In genomic region chr4:148082257-148083044, GRCm38 (mm10) we compare ENCODE assay signal across 9 mouse cellular contexts. TPM values are rescaled to one million over a fixed set of nuclear protein-coding genes. Genes with fewer than 3 reads are reported as not detected.
DNase-seq lines count a peak whose midpoint lies in the region; TF ChIP-seq lines count a peak whose summit lies in the region.
"Had no signal": no experiment of that assay in that cellular context is flagged by ENCODE, and none has a peak within 500 bp of the region (broad histone marks: within the 10 kb centered on the region; RNA-seq: fewer than 3 reads in every experiment).

No protein-coding gene starts in this region.

- in situ Hi-C loops in ES-E14 (cut with MboI; ENCODE audit: low sequenced_read_pairs in 2 of 2, unreplicated experiment in 2 of 2), result no loop called here

- no peaks in the 10 kb centered on the region for H3K27me3 ChIP-seq in megakaryocyte, embryonic 14.5 days (replicated peaks)
- H3K27me3 ChIP-seq: lung, embryonic 15.5 days had no signal

- H3K4me1 ChIP-seq in ES-E14 (ENCODE audit: control insufficient read depth in 2 of 2, insufficient read depth in 2 of 2, low read length in 2 of 2, poor library complexity in 1 of 2), result peaks cover 6 to 14% of the 10 kb centered on the region in 2 experiments; a peak in 2 of 4 replicates
- H3K4me1 ChIP-seq in megakaryocyte, embryonic 14.5 days, result peaks cover 88% of the 10 kb centered on the region

- H3K9me3 ChIP-seq in ES-E14 (ENCODE audit: control insufficient read depth, insufficient read depth, low read depth, low read length), result no peaks in the 10 kb centered on the region
- no peaks in the 10 kb centered on the region for H3K9me3 ChIP-seq in megakaryocyte, embryonic 14.5 days
- H3K9me3 ChIP-seq: lung, embryonic 15.5 days had no signal

- H3K9ac ChIP-seq in ES-E14 (ENCODE audit: insufficient read depth, low read depth, low read length, poor library complexity, severe bottlenecking), result peak overlapping the region; percentile 59; the same call in 1 of the 2 replicates
- H3K9ac ChIP-seq: lung, embryonic 15.5 days had no signal

- H3K4me3 ChIP-seq in ES-E14 (ENCODE audit: insufficient read depth in 1 of 2, low read depth in 1 of 2, low read length in 2 of 2, poor library complexity in 1 of 2, severe bottlenecking in 1 of 2), result peak overlapping the region; percentile 45
- peak overlapping the region; percentile 87 for H3K4me3 ChIP-seq in megakaryocyte, embryonic 14.5 days (replicated peaks)
- H3K4me3 ChIP-seq: lung, embryonic 15.5 days had no signal

- peaks cover 30% of the 10 kb centered on the region for H3K36me3 ChIP-seq in ES-E14 (ENCODE audit: control insufficient read depth, insufficient read depth, low read length, poor library complexity, severe bottlenecking)
- peaks cover 73% of the 10 kb centered on the region for H3K36me3 ChIP-seq in megakaryocyte, embryonic 14.5 days (replicated peaks; ENCODE audit: low read length)
- H3K36me3 ChIP-seq: lung, embryonic 15.5 days had no signal

- DNase-seq in layer of hippocampus, adult 11-12 months (ENCODE audit: low spot score), result peak; percentile 53
- no peak for DNase-seq in layer of hippocampus, adult 9-11 months
- DNase-seq in ES-E14 (ENCODE audit: low read depth, low spot score), result no peak
- peak; percentile 67 for DNase-seq in cerebellum, adult 9-10 months
- DNase-seq in gastrocnemius, postnatal 10 days, result peak; percentile 73
- DNase-seq in kidney, postnatal 25 days, result peak; percentile 74 to 75
- peak; percentile 79 for DNase-seq in thymus, postnatal 0 days (ENCODE audit: low spot score)

- peak overlapping the region; percentile 72; the same call in 1 of the 2 replicates for H3K27ac ChIP-seq in ES-E14 (ENCODE audit: insufficient read depth, low read depth, low read length, poor library complexity, severe bottlenecking)
- H3K27ac ChIP-seq: lung, embryonic 15.5 days had no signal

TF ChIP-seq in ES-E14, 5 proteins besides CTCF, POLR2A, EP300 and RAD21:
- TF ChIP-seq HCFC1 (IDR thresholded peaks at IDR 0.05; ENCODE audit: borderline replicate concordance, insufficient read depth, low read length) (no peak), CHD2 (IDR thresholded peaks at IDR 0.05; ENCODE audit: low read depth, low read length) (no peak), ZC3H11A (IDR thresholded peaks at IDR 0.05; ENCODE audit: borderline replicate concordance, low read depth, low read length) (no peak), MAFK (IDR thresholded peaks at IDR 0.05; ENCODE audit: insufficient read depth, low read depth, low read length) (no peak), ZNF384 (IDR thresholded peaks at IDR 0.05; ENCODE audit: low read depth, low read length) (no peak)

RNA-seq across cellular contexts. Expression of gene Agtrap, which starts 5.4 kb away (rescaled TPM):
- 122 and 158 TPM in 2 replicates for total RNA-seq in ES-E14 (2012; rRNA removed)
- 10 to 100 TPM; 14.9 to 15.5 TPM for total RNA-seq in gastrocnemius, postnatal 10 days (2021)
- 16.5 and 50.7 TPM in 2 replicates for polyA plus RNA-seq in megakaryocyte, embryonic 14.5 days (2012; ENCODE audit: insufficient read depth, low replicate concordance)
- polyA plus RNA-seq in thymus, postnatal 0 days (2015; fragmentation: Nextera tagmentation; extraction: Ambion mirVana), result 43.3 and 45.2 TPM in 2 replicates

RNA-seq across cellular contexts. Expression of gene Mthfr, which starts 43.6 kb away (rescaled TPM):
- total RNA-seq in ES-E14 (2012; rRNA removed), result 34.0 and 51.7 TPM in 2 replicates
- 10 to 100 TPM; 20.0 to 23.4 TPM for total RNA-seq in gastrocnemius, postnatal 10 days (2021)
- polyA plus RNA-seq in megakaryocyte, embryonic 14.5 days (2012; ENCODE audit: insufficient read depth, low replicate concordance), result 3.5 and 7.0 TPM in 2 replicates
- 8.3 and 9.0 TPM in 2 replicates for polyA plus RNA-seq in thymus, postnatal 0 days (2015; fragmentation: Nextera tagmentation; extraction: Ambion mirVana)

RNA-seq across cellular contexts. Expression of gene Clcn6, which starts 43.8 kb away (rescaled TPM):
- total RNA-seq in ES-E14 (2012; rRNA removed), result 32.5 and 49.1 TPM in 2 replicates
- 1 to 10 TPM; 7.1 to 8.5 TPM for total RNA-seq in gastrocnemius, postnatal 10 days (2021)
- 2.4 and 3.5 TPM in 2 replicates for polyA plus RNA-seq in megakaryocyte, embryonic 14.5 days (2012; ENCODE audit: insufficient read depth, low replicate concordance)
- 4.1 and 4.2 TPM in 2 replicates for polyA plus RNA-seq in thymus, postnatal 0 days (2015; fragmentation: Nextera tagmentation; extraction: Ambion mirVana)

RNA-seq across cellular contexts. Expression of gene Mad2l2, which starts 47.7 kb away (rescaled TPM):
- 34.0 and 54.5 TPM in 2 replicates for total RNA-seq in ES-E14 (2012; rRNA removed)
- total RNA-seq in gastrocnemius, postnatal 10 days (2021), result 10 to 100 TPM; 11.9 to 14.3 TPM
- 26.0 and 35.6 TPM in 2 replicates for polyA plus RNA-seq in megakaryocyte, embryonic 14.5 days (2012; ENCODE audit: insufficient read depth, low replicate concordance)
- polyA plus RNA-seq in thymus, postnatal 0 days (2015; fragmentation: Nextera tagmentation; extraction: Ambion mirVana), result 42.1 and 46.1 TPM in 2 replicates

RNA-seq across cellular contexts. Expression of gene Draxin, which starts 48.0 kb away (rescaled TPM):
- total RNA-seq in ES-E14 (2012; rRNA removed), result 0.76 and 1.3 TPM in 2 replicates
- total RNA-seq in gastrocnemius, postnatal 10 days (2021), result under 1 TPM; 0.16 to 0.23 TPM
- 4.1 and 4.9 TPM in 2 replicates for polyA plus RNA-seq in megakaryocyte, embryonic 14.5 days (2012; ENCODE audit: insufficient read depth, low replicate concordance)
- not detected in 2 replicates for polyA plus RNA-seq in thymus, postnatal 0 days (2015; fragmentation: Nextera tagmentation; extraction: Ambion mirVana)

Comparison
In these comparisons a context has a peak if more than half of its experiments do, and no peak if none do; other contexts are left out.
1. DNase-seq: peak in layer of hippocampus, adult 11-12 months (single experiment), cerebellum, adult 9-10 months (single experiment), gastrocnemius, postnatal 10 days (single experiment), kidney, postnatal 25 days (2 of 2) and thymus, postnatal 0 days (single experiment); none in layer of hippocampus, adult 9-11 months (single experiment) and ES-E14 (single experiment).